Mouse (Mus musculus) embryo, embryonic 10.5 days (tissue): ENCODE data around the gene Rybp.

Experiments
- DNase-seq: peaks from one replicate; pipeline ENCODE4 v3.0.0-alpha.2; 2015; ENCODE audit warnings: low spot score

The Rybp gene

DNA sequence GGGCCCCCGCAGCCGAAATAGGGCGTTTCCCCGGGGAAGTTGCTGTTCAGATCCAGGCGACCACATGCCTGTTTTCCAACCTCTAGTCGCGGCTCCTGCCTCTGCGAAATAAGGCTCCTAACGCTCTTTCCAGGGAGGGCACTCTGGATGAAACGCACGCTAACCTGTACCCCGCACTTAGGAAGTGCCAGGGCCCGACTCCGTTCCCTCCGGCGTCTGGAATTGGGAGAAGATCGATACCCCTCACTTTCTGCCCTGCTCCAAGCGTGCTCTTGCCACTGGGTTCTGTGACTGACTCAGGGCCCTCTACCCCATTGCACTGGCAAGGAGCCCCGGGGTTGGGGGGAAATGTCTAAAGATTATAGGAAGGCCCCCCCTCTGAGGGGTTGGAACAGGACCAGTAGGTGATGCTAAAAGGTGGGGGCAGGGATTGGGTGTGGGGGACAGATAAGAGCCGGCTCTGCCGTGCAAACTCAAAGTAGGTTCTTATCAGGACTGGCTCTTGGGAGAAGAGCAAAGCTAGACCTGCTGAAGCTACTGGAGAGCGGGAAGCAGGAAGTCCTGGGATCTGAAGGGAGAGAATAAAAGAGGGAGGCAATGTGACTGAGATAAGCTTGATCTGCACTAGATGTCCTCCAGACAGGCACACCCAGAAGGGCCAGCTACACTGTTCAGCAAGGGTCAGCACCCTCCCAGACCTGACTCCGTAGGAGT is 888 bp upstream of the Rybp start:
- DNase-seq = no peak

DNA sequence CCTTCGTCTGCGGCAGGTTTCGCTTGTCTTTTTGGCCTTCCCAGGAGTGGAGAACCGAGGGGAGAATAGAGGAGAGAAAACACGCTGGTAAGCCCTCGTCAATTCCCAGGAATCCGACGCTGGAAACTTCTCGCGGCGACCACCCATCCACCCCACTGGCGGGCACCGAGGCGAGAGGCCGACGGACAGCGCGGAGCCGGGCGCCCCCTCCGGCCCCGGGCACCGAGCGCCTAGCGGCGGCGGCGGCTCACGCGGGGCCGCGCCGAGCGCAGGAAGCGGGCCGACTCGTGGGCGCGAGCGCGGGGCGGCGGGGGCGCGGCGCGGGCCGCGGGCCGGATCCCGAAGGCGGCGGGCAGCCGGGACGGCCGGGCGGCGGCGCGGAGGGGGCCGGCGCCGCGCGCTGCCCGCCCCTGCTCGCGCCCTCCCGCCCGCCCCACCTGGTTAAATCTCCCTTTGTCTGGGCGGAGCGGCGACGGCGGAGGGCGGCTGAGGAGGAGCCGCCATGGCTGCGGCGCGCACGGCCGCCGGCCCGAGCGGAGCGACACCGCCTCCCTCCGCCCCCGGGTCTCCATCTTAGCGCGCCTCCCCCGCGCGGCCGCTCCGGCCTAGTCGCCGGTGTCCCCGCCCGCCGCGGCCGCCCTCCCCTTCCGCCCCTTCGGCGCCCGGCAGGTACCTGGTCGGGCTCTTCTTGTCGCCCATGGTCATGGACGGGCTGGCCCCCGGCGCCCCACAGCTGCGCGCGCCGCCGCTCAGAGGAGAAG is 532 bp downstream of the Rybp start:
- DNase-seq = peak; percentile 62

- peak; percentile 42 for DNase-seq
Observed at GRCm38 (mm10) chr6:100285985-100286572, 1.2 kb downstream of the Rybp start.

DNA sequence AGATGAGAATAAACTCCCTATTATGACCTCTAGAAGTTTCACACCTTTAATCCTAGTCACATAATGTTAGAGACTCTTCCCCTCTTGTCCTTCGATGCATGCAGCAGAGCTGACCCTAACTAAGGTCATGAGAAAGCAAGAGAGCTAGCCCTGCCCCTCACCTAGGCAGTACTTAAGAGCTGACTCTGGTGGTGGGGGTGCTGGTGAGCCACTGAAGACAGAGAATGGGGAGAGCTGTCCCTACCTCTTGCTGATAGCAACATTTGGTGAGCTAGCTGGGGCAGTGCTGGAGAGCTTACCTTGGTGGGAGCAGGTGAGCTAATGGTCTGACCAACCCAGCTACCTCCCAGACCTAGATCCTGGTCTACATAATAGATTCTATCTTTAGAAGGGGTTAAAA is 8.4 kb downstream of the Rybp start:
- no peak for DNase-seq

DNA sequence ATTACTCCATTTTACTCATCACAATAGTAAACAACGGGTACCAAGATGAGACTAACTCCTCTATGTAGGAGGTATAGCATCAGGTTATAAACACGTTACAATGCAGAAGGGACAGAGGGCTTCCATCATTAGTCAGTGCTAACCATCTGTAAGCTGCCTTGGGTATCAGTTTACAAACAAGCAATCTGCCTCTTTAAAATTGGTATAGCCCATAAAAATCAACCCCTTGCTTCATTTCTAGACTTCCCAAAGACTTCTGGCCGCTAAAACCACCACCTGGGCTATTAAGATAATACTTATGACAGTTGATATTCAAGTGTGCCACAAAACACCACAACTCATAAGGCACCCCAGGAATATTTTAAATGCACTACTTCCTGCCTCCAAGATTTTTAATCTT is 10.9 kb downstream of the Rybp start:
- no peak for DNase-seq

DNA sequence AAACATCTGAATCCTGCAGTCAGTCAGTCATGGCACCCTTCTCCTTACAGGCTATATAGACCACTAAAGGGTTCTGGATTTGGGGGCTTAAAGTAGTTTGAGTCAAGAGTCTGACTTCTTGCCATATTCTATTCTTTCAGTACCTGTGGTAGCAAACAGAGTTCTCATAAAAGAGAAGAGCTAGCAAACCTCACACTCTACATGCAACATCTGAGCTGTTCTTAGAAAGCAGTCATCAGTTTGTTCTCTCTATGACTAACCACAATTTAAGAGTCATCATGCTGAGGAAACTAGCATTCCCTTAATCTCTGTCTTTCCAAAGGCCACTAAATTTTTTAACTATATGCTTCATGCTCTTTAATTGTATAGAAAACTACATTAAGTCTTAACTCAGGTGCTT is 11.6 kb downstream of the Rybp start:
- DNase-seq = no peak

- no peak for DNase-seq
Observed at GRCm38 (mm10) chr6:100273556-100273955, 13.7 kb downstream of the Rybp start.

DNA sequence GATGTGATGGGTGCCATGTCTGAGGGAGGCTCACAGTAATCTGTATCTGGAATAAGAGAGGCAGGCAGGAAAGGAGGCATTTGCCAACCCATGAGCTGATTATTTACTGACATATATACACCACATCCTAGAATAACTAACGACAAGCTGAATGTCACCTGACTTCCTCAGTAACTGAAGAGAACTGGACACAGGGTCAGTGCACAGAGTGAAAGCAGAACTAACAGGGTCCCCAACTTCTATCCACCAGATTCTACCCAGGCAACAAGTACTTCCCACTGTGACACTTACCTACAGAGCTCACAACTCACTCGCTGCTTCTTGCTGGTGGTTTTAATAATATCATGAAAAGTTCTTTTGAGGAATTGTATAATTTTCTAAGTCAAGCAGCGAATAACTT is 15.3 kb downstream of the Rybp start:
- no peak for DNase-seq

- DNase-seq = no peak
Observed at GRCm38 (mm10) chr6:100270765-100271164, 16.5 kb downstream of the Rybp start.

DNA sequence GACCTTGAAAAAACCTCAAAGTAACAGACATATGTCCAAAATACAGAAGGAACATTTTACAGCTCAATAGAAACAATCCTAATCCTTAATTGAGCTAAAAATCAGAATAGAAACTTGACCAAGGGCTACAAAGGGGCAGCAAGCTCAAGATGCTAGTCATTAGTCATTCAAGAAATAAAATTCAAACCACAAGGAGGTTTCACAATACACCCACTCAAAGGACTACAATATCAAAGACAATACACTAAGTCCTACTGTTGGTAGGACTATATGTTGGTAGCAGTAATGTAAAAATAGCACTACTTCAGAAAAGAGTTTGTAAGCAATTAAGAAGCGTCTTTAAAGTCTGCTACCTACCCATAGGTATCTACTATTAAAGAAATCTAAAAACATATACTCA is 27.7 kb downstream of the Rybp start:
- DNase-seq = no peak

DNA sequence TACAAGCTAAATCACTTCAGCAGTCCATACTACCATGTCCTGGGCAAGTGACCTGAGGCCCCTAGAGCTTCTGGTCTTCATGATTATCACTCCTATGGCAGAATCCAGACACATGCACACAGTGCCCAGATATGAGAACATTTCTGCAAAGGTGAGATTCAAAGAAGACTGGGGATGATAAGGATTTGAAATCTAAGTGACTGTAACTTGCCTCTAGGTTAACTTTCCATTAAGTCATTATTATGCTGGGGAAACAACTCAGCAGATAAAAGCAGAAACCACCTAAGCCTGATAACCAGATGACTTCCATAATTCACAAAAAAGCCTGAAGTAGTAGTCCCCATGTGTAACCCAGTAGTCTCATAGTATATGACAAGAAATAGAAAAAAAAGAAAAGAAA is 29.0 kb downstream of the Rybp start:
- DNase-seq = no peak

- no peak for DNase-seq
Observed at GRCm38 (mm10) chr6:100255411-100255810, 31.9 kb downstream of the Rybp start.

DNA sequence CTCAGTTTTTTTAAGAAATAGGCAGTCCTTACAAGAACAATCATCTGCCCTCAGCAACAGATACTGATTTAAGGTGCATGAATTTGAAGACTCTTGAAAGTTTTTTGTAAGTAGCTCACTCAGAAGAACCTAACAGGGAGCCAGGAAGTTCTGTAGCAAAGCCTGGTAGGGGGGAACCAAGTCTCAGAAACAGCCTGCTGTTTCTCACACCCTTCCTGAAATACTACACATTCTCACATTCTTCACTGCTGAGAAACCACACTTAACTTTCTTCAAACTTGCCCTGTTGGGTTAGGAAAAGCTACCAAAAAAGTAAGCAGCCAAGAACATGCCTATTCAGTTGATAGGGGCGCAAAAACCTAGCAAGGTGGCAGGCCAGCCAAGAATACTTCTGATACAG is 32.6 kb downstream of the Rybp start:
- DNase-seq = no peak

DNA sequence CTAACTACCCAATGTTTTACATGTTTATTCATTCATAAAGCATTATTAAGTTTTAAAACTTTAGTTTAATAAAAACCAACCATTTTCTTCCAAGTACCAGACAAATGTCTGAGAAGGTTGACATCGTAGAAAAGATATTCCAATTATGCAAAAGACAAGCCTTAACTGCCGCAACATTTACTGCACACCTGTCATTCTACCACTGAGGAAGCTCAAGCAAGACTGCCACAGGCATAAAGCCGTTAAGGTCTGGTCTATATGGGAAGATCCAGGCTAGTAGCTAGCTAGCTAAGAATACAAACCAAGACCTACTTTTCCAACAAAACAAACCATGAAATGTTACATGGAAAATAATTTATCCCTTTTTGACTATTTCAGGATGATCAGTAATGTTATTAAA is 42.8 kb downstream of the Rybp start:
- DNase-seq = no peak

- no peak for DNase-seq
Observed at GRCm38 (mm10) chr6:100235036-100235435, 52.2 kb downstream of the Rybp start.

DNA sequence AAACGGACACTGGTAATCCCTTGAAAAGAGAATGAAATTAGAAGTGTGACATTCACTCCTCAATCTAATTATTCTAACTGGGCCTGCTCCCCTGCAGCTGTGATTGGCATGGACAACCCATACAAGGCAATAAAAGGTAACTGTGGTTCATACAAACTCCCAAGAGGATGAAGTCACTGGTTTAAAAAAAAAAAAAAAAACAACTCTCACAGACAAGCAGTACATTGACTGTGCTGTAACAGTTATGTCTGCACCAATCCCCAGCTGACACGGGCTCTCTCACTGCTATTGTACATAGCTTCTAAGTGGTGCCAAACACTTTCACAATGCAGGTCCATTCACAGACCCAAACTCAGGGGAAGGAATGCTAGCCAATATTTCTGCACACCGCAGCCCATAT is 53.8 kb downstream of the Rybp start:
- DNase-seq = no peak

GRCm38 (mm10) chr6:100233061-100233460 is 54.2 kb downstream of the Rybp start:
- no peak for DNase-seq

DNA sequence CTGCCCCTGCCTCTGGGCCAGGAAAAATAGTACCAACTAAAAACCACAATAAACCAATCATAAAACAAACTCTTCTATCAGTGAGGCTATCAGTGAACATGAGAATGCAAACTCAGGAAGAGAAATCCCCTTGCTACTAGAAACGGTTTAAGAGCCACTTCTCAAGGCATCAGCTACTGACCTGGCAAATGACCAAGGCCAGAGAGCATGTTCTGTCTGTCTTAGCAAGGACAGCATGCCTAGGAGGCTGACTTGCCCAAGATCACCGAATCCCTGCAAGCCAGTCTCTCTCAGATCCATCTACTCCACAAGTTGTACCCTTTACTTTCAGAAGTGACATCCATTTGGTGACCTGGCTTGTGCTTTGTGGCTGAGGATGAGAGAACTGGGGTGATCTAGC is 61.1 kb downstream of the Rybp start:
- no peak for DNase-seq

DNA sequence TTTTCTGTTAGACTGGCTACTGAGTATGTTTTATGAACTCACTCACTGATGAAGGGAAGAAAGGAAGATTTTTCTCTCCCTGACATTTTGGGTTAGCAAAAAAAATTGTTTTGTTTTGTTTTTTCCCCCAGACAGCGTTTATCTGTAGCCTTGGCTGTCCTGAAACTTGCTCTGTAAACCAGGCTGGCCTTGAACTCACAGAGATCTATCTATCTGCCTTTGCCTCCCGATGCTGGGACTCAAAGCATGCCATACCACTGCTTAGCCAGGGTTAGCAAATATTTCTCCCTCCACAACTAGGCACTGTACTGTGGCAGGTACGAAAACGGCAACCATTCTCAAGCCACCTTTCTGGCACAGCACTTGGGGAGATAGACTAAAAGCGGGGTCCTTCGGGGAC is 63.4 kb downstream of the Rybp start:
- DNase-seq = no peak

DNA sequence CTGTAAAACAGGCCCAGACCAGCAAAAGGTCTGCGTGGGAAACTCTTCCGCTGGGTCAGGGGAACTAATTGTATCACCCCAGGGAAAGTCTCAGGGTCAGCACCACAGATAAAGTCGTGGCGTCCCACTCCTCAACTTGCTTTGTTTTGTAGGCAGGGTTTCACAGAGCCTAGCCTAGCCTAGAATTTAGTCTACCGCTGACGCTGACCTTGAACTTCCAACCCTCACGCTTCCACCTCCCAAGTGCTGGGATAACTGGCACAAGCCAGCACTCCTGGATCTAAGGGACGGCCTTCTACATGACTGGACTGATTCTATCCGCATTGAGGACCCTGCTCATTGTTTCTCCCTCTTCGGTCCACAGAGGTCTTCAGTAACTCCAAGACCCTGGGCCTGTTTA is 63.9 kb downstream of the Rybp start:
- no peak for DNase-seq

GRCm38 (mm10) chr6:100222927-100223326 is 64.4 kb downstream of the Rybp start:
- DNase-seq = no peak

- no peak for DNase-seq
Observed at GRCm38 (mm10) chr6:100221803-100222202, 65.5 kb downstream of the Rybp start.

- no peak for DNase-seq
Observed at GRCm38 (mm10) chr6:100220917-100221560, 66.2 kb downstream of the Rybp start.
